Mouse (Mus musculus) G1E (cell line): ENCODE measurements around the gene Rps13.

ENCODE experiments used
- CTCF ChIP-seq: IDR thresholded peaks from 2 replicates; pipeline ENCODE4 v1.5.1; 2012; ENCODE audit warnings: low read depth, low read length, inconsistent platforms, mixed read lengths
- TAL1 ChIP-seq: conservative IDR thresholded peaks from 2 replicates; pipeline ENCODE4 v1.6.1; 2012; ENCODE audit warnings: low read depth, low read length, inconsistent platforms, mixed read lengths

DNA sequence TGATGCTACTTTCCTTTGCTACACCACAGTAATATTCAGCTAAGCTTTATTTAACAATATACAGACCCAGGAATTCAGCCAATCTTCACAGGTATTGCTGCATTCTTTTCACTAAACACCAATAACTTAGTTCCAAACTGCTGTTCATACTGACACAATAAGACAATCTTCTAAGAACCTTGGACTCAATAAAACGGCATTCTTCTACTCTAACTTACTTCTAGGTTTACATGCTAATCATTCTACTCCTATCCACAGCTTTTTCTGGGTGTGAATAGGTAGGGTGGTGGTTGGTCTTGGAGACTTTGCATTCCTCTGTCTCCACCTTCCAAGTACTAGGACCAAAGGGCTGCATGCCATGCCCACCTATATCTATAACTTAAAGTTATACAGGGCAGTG lies 40.3 kb upstream of the Rps13 start:
- TF ChIP-seq CTCF (no peak), TAL1 (no peak)
